Comparison of ENCODE assay signal across 10 mouse cellular contexts in the genomic region with DNA sequence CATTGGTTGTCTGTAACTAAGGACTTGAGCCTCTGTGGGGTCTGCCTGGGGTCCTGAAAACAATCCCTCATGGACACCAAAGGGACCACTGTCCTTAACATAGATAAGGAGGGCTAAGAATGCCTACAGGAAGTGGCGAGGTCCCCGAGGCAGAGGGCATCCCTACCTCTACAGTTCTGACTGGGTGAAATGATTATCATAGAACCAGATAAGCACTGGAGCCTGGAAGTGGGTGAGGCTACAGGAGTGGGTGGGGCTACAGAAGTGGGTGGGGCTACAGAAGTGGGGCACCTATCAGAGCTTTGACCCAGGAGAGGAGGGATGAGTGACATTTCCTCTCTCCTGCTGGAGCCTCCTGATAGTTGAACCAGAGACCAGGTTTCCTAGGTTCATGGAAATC. TPM values are rescaled to one million over a fixed set of nuclear protein-coding genes. Genes with fewer than 3 reads are reported as not detected.
A peak's percentile ranks its signal among the peaks of the same experiment; 100 is the strongest.
DNase-seq lines count a peak whose midpoint lies in the region; ATAC-seq and TF ChIP-seq lines count a peak whose summit lies in the region.
"Had no signal": no experiment of that assay in that cellular context is flagged by ENCODE, and none has a peak within 500 bp of the region (broad histone marks: within the 10 kb centered on the region; RNA-seq: fewer than 3 reads in every experiment).

No protein-coding gene starts in this region.

- H3K4me3 ChIP-seq in left cerebral cortex, adult 2 months, result no peak overlapping the region

- TF ChIP-seq CTCF in left cerebral cortex, adult 2 months (IDR thresholded peaks at IDR 0.05), result no peak

- ATAC-seq in erythroid progenitor cell, adult 5-6 weeks (replicated peaks; ENCODE audit: low FRiP score, poor library complexity, severe bottlenecking), result peak; percentile 79
- peak; percentile 40; the same call in 1 of the 2 replicates for ATAC-seq in megakaryocyte, adult 5-6 weeks (ENCODE audit: poor library complexity, severe bottlenecking)

- no peak overlapping the region for H3K27ac ChIP-seq in left cerebral cortex, adult 2 months

- peak; percentile 61 for DNase-seq in 416B (ENCODE audit: low read depth)
- peak; percentile 93 for DNase-seq in ES-CJ7 (ENCODE audit: low read depth, low spot score)
- no peak for DNase-seq in ovary, postnatal 10 days (ENCODE audit: low spot score)
- no peak for DNase-seq in urinary bladder, adult 2 months (ENCODE audit: low spot score)
- DNase-seq in left cerebral cortex, adult 2 months (ENCODE audit: extremely low spot score in 1 of 2, low spot score in 2 of 2), result no peak
- DNase-seq in cerebellum, postnatal 25 days, result no peak
- DNase-seq: cerebellum, adult 2 months; kidney, adult 9 months had no signal

- intact Hi-C loops in left cerebral cortex, adult 2 months (cut with DNase I), result no loop called here

RNA-seq across cellular contexts. Expression of a gene that starts 39.9 kb away (rescaled TPM):
- total RNA-seq in erythroid progenitor cell, adult 5-6 weeks (2015; ENCODE audit: low replicate concordance), result 181 and 212 TPM in 2 replicates
- 93.7 and 104 TPM in 2 replicates for total RNA-seq in erythroid progenitor cell, adult 5-6 weeks (2017; ENCODE audit: low replicate concordance)
- total RNA-seq in megakaryocyte, adult 5-6 weeks (2015), result 26.2 and 27.6 TPM in 2 replicates
- 21.6 and 23.9 TPM in 2 replicates for total RNA-seq in megakaryocyte, adult 5-6 weeks (2017)
- 59.0 and 71.8 TPM in 2 replicates for polyA plus RNA-seq in urinary bladder, adult 2 months (2012; rRNA removed)
- total RNA-seq in left cerebral cortex, adult 2 months (2021), result 100 to 1,000 TPM; 181 to 187 TPM

Comparison
In these comparisons a context has a peak if more than half of its experiments do, and no peak if none do; other contexts are left out.
1. DNase-seq: peak in 416B (single experiment) and ES-CJ7 (single experiment); none in ovary, postnatal 10 days (single experiment), urinary bladder, adult 2 months (single experiment), left cerebral cortex, adult 2 months (0 of 2) and cerebellum, postnatal 25 days (0 of 2).